Mouse (Mus musculus): ENCODE measurements at regions not wholly inside any gene's neighbourhood (a gene's known extent, or its start where the extent isn't known, plus 50 kb on each side); places are given as distances from the start of the nearest gene placed in this dataset.

- no peak for DNase-seq (ENCODE audit: low spot score in 2 of 2)
These were observed 282.4 kb upstream of the Ptprd start for GRCm38 (mm10) chr4:78494117-78494516.

GRCm38 (mm10) chr4:78466591-78466990, 254.8 kb upstream of the Ptprd start:
- DNase-seq (ENCODE audit: low spot score in 2 of 2), result no peak

GRCm38 (mm10) chr4:78456284-78456683, 244.5 kb upstream of the Ptprd start:
- DNase-seq (ENCODE audit: low spot score in 2 of 2), result no peak

GRCm38 (mm10) chr4:78417153-78417552, 205.4 kb upstream of the Ptprd start:
- no peak for DNase-seq (ENCODE audit: low spot score in 2 of 2)

GRCm38 (mm10) chr4:78389406-78389805, 177.6 kb upstream of the Ptprd start:
- DNase-seq (ENCODE audit: low spot score in 2 of 2), result peak in 1 of 2 experiments; percentile 3

GRCm38 (mm10) chr4:78355162-78355561, 143.4 kb upstream of the Ptprd start:
- DNase-seq (ENCODE audit: low spot score in 2 of 2), result no peak

- DNase-seq (ENCODE audit: low spot score in 2 of 2), result no peak
These were observed 124.0 kb upstream of the Ptprd start for GRCm38 (mm10) chr4:78335777-78336176.

- DNase-seq (ENCODE audit: low spot score in 2 of 2), result no peak
These were observed 76.7 kb upstream of the Ptprd start for GRCm38 (mm10) chr4:78288506-78288905.

Measured in layer of hippocampus, postnatal 14 days (tissue).